Mouse (Mus musculus): ENCODE measurements at regions not wholly inside any gene's neighbourhood (a gene's known extent, or its start where the extent isn't known, plus 50 kb on each side); places are given as distances from the start of the nearest gene placed in this dataset.
"Not testable (repeated sequence)": the region's sequence is repeated elsewhere in the genome, so short reads cannot be mapped to it uniquely, and the experiment has no call there.

DNA sequence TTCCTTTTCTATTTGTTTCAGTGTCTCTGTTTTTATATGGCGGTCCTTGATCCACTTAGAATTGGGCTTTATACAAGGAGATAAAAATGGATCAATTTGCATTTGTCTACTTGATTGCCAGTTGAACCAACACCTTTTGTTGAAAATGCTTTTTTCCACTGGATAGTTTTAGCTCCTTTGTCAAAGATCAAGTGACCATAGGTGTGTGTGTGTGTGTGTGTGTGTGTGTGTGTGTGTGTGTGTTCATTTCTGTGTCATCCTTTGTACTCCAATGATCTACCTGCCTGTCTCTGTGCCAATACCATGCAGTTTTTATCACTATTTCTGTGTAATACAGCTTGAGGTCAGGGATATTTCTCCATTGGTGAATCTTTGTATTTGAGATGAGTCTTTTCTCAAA is 158.7 kb upstream of the Cenpw start:
- H3K27ac ChIP-seq (ENCODE audit: insufficient read depth, low read length), result no peak overlapping the region

DNA sequence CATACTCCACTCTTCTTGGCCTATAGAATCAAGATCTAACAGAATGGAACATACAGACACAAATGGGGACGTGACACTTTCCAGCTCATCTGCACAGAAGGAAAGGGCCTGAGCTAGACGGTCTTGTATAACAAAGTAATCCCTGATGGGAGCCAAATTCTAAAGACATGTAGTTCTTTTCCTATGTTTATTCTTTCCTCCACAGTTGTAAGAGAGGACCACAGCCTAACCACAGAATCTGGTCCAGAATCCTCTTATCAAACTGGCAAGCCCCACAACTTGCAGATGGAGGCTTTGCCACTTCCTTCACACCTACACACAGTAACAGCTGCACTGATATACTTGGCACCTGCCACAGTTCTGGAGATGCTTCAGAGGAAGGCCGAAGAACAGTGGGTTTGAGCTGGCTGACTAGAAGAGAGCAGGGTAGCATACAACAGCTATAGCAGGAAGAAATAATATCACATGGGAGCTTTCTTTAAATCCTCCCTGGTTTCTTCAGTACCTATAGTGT is 142.7 kb upstream of the Cenpw start:
- no peak overlapping the region for H3K9ac ChIP-seq (ENCODE audit: low read depth, poor library complexity, severe bottlenecking)
- H3K9me3 ChIP-seq (replicated peaks; ENCODE audit: control insufficient read depth, insufficient read depth, low read length, poor library complexity, severe bottlenecking), result no peaks in the 10 kb centered on the region
- H3K4me1 ChIP-seq (ENCODE audit: control insufficient read depth, insufficient read depth, low read length), result no peaks in the 10 kb centered on the region
- no peak overlapping the region for H3K27ac ChIP-seq (ENCODE audit: insufficient read depth, low read length)
- H3K27me3 ChIP-seq (ENCODE audit: control insufficient read depth, insufficient read depth, low read length, poor library complexity, severe bottlenecking), result no peaks in the 10 kb centered on the region
- no peaks in the 10 kb centered on the region for H3K36me3 ChIP-seq (ENCODE audit: control insufficient read depth, insufficient read depth, low read length, poor library complexity, severe bottlenecking)
- no peak overlapping the region for H3K4me3 ChIP-seq (ENCODE audit: low read depth, low read length)
- TF ChIP-seq EP300 (IDR thresholded peaks at IDR 0.05; ENCODE audit: insufficient read depth, low read depth, low read length), result no peak

More for the DNA sequence above, 158.7 kb upstream of the Cenpw start:
- H3K4me1 ChIP-seq (ENCODE audit: control insufficient read depth, insufficient read depth, low read length), result no peaks in the 10 kb centered on the region
- TF ChIP-seq EP300 (IDR thresholded peaks at IDR 0.05; ENCODE audit: insufficient read depth, low read depth, low read length) (no peak), POLR2A (IDR thresholded peaks at IDR 0.05; ENCODE audit: insufficient read depth, low read length) (no peak), CTCF (IDR thresholded peaks at IDR 0.05; ENCODE audit: low read depth, low read length) (no peak)
- H3K9ac ChIP-seq (ENCODE audit: low read depth, poor library complexity, severe bottlenecking), result no peak overlapping the region
- no peaks in the 10 kb centered on the region for H3K27me3 ChIP-seq (ENCODE audit: control insufficient read depth, insufficient read depth, low read length, poor library complexity, severe bottlenecking)
- no peaks in the 10 kb centered on the region; the same call in 1 of the 2 replicates for H3K9me3 ChIP-seq (replicated peaks; ENCODE audit: control insufficient read depth, insufficient read depth, low read length, poor library complexity, severe bottlenecking)
- H3K4me3 ChIP-seq (ENCODE audit: low read depth, low read length), result no peak overlapping the region
- H3K36me3 ChIP-seq (ENCODE audit: control insufficient read depth, insufficient read depth, low read length, poor library complexity, severe bottlenecking), result no peaks in the 10 kb centered on the region

DNA sequence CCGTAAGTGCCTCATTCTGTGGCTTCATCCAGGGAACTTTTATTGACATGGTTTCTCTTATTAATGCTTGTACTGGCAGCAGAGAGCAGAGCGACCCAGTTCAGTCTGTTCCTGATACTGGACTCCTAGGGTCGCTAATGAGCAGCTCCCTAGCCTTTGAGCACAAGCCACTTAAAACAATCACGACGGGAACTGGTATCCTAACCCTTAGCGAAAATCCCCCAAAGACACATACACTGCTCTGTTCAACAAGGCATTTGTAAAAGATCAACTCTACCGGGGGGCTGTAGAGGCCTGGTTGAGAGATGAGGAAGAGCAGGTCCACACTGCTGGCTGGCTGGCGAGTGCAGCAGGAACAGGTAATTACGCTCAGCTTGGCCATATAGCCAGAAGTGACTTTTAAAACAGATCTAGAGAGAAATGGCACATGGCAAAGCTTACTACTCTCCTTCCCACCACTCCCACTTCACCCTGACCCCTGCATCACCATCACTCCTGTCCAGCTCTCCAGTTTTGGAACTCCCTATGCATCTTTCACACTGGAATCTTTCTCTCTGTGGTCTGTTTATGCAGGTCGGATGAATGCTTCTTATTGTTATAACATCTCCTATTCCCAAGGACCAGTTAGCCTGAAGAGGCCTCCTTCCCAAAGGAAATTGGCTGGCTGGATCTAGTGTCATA is 128.1 kb upstream of the Cenpw start:
- Histone ChIP-seq H3K4me3 (ENCODE audit: low read depth, low read length) (no peak overlapping the region), H3K9me3 (replicated peaks; ENCODE audit: control insufficient read depth, insufficient read depth, low read length, poor library complexity, severe bottlenecking) (no peaks in the 10 kb centered on the region), H3K4me1 (ENCODE audit: control insufficient read depth, insufficient read depth, low read length) (no peaks in the 10 kb centered on the region), H3K27me3 (ENCODE audit: control insufficient read depth, insufficient read depth, low read length, poor library complexity, severe bottlenecking) (no peaks in the 10 kb centered on the region), H3K27ac (ENCODE audit: insufficient read depth, low read length) (no peak overlapping the region), H3K9ac (ENCODE audit: low read depth, poor library complexity, severe bottlenecking) (no peak overlapping the region), H3K36me3 (ENCODE audit: control insufficient read depth, insufficient read depth, low read length, poor library complexity, severe bottlenecking) (no peaks in the 10 kb centered on the region)
- no peak for TF ChIP-seq CTCF (IDR thresholded peaks at IDR 0.05; ENCODE audit: low read depth, low read length)
- TF ChIP-seq POLR2A (IDR thresholded peaks at IDR 0.05; ENCODE audit: insufficient read depth, low read length), result no peak
- TF ChIP-seq EP300 (IDR thresholded peaks at IDR 0.05; ENCODE audit: insufficient read depth, low read depth, low read length), result no peak

DNA sequence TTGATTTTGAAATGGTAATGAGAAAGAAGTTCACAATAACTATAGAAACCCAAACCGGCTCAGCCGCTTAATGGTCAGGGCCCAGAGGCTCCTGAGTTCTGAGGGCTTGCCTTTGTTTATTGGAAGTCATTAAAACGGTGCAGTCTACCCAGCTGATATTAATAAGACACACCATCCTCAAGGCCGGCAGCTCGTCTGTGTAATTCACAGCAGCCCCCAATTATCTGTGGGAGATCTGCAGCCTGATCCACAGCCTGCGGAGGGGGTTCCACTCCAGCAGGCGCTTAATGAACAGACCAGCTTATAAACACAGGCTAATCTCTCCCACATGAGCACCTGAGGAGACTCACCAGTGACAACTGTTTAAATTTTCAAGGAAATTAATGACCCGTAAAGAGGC is 127.5 kb upstream of the Cenpw start:
- Histone ChIP-seq H3K27me3 (ENCODE audit: control insufficient read depth, insufficient read depth, low read length, poor library complexity, severe bottlenecking) (no peaks in the 10 kb centered on the region), H3K36me3 (ENCODE audit: control insufficient read depth, insufficient read depth, low read length, poor library complexity, severe bottlenecking) (no peaks in the 10 kb centered on the region), H3K27ac (ENCODE audit: insufficient read depth, low read length) (no peak overlapping the region), H3K4me1 (ENCODE audit: control insufficient read depth, insufficient read depth, low read length) (no peaks in the 10 kb centered on the region), H3K9ac (ENCODE audit: low read depth, poor library complexity, severe bottlenecking) (no peak overlapping the region), H3K4me3 (ENCODE audit: low read depth, low read length) (no peak overlapping the region), H3K9me3 (replicated peaks; ENCODE audit: control insufficient read depth, insufficient read depth, low read length, poor library complexity, severe bottlenecking) (no peaks in the 10 kb centered on the region)
- TF ChIP-seq POLR2A (IDR thresholded peaks at IDR 0.05; ENCODE audit: insufficient read depth, low read length) (no peak), EP300 (IDR thresholded peaks at IDR 0.05; ENCODE audit: insufficient read depth, low read depth, low read length) (no peak), CTCF (IDR thresholded peaks at IDR 0.05; ENCODE audit: low read depth, low read length) (no peak)

DNA sequence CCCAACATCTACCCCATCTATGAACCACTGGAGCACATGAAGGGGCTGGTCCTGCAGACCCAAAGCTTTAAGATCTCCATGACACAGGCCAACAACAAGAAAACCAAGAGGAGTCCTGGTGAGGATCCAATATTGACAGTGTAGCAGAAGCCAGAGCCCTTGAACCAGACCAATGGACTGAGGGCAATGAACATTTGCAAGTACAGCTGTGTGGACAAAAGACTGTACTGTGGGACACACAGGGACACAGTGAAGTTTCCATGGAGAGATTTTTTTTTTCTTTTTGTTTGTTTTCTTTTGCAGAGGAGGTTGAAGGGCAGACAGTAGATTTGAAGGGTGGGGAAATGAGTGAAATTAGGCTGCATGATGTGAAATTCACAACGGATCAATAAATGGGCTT is 126.5 kb upstream of the Cenpw start:
- Histone ChIP-seq H3K27ac (ENCODE audit: insufficient read depth, low read length) (no peak overlapping the region), H3K4me3 (ENCODE audit: low read depth, low read length) (no peak overlapping the region), H3K9ac (ENCODE audit: low read depth, poor library complexity, severe bottlenecking) (no peak overlapping the region), H3K36me3 (ENCODE audit: control insufficient read depth, insufficient read depth, low read length, poor library complexity, severe bottlenecking) (no peaks in the 10 kb centered on the region), H3K9me3 (replicated peaks; ENCODE audit: control insufficient read depth, insufficient read depth, low read length, poor library complexity, severe bottlenecking) (no peaks in the 10 kb centered on the region), H3K4me1 (ENCODE audit: control insufficient read depth, insufficient read depth, low read length) (no peaks in the 10 kb centered on the region), H3K27me3 (ENCODE audit: control insufficient read depth, insufficient read depth, low read length, poor library complexity, severe bottlenecking) (no peaks in the 10 kb centered on the region)
- TF ChIP-seq POLR2A (IDR thresholded peaks at IDR 0.05; ENCODE audit: insufficient read depth, low read length), result no peak
- no peak for TF ChIP-seq EP300 (IDR thresholded peaks at IDR 0.05; ENCODE audit: insufficient read depth, low read depth, low read length)
- TF ChIP-seq CTCF (IDR thresholded peaks at IDR 0.05; ENCODE audit: low read depth, low read length), result no peak

DNA sequence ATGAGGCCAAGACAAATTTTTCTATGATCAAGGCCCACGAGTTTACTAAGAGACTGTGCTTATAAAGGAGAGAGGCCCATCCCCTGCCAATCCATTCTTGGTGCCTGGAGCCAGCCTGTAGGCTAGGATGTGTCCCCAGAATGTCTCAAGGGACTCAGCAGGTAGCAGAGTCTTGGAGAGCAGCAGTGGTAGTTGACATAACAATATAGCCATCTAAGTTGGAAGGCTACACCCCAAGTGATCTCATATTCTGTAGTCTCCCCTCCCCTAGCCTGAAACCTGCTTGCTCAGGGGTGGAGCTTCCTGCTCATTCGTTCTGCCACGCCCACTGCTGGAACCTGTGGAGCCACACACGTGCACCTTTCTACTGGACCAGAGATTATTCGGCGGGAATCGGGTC is 95.5 kb upstream of the Cenpw start:
- not testable (repeated sequence) for H3K9ac ChIP-seq (ENCODE audit: low read depth, poor library complexity, severe bottlenecking); H3K27ac ChIP-seq (ENCODE audit: insufficient read depth, low read length); H3K4me1 ChIP-seq (ENCODE audit: control insufficient read depth, insufficient read depth, low read length); H3K9me3 ChIP-seq (replicated peaks; ENCODE audit: control insufficient read depth, insufficient read depth, low read length, poor library complexity, severe bottlenecking); H3K4me3 ChIP-seq (ENCODE audit: low read depth, low read length); H3K36me3 ChIP-seq (ENCODE audit: control insufficient read depth, insufficient read depth, low read length, poor library complexity, severe bottlenecking); H3K27me3 ChIP-seq (ENCODE audit: control insufficient read depth, insufficient read depth, low read length, poor library complexity, severe bottlenecking)

All from ES-Bruce4 (cell line).